Mouse (Mus musculus) MEL (cell line): ENCODE measurements around the gene Pphln1. TPM values are rescaled to one million over a fixed set of nuclear protein-coding genes. Genes with fewer than 3 reads are reported as not detected.

Experiments used
- DNase-seq: peaks from one replicate; pipeline ENCODE4 v3.0.0; 2011; ENCODE audit warnings: low read depth, low spot score
- H3K27ac ChIP-seq: 2 replicates; pipeline ENCODE4 v1.5.1; 2012; ENCODE audit warnings: low read depth, mild to moderate bottlenecking, control low read depth, low read length, moderate library complexity; ENCODE audit not compliant: control insufficient read depth
- H3K27me3 ChIP-seq, 2 experiments: fragments of 150-350 bp in 1 of 2; sonication (generic) in 1 of 2; 2 replicates each; pipeline ENCODE4 v1.6.1; 2012; ENCODE audit warnings: low read length in 2 of 2, mild to moderate bottlenecking in 2 of 2, improper control_type of control experiment in 1 of 2, moderate library complexity in 1 of 2; ENCODE audit not compliant: insufficient read depth in 2 of 2, control insufficient read depth in 1 of 2
- H3K36me3 ChIP-seq, 2 experiments: 2 replicates each; pipeline ENCODE4 v1.6.1; 2012 to 2014; ENCODE audit warnings: low read length in 2 of 2, improper control_type of control experiment in 1 of 2, inconsistent platforms in 1 of 2, mild to moderate bottlenecking in 1 of 2; ENCODE audit not compliant: insufficient read depth in 2 of 2, control insufficient read depth in 1 of 2
- H3K4me1 ChIP-seq, 2 experiments: fragments of 150-350 bp in 1 of 2; sonication (generic) in 1 of 2; 2 replicates each; pipeline ENCODE4 v1.6.1; 2012; ENCODE audit warnings: low read length in 2 of 2, improper control_type of control experiment in 1 of 2, mild to moderate bottlenecking in 1 of 2; ENCODE audit not compliant: insufficient read depth in 2 of 2, control insufficient read depth in 1 of 2
- H3K4me3 ChIP-seq, 2 experiments: fragments of 150-350 bp in 1 of 2; sonication (generic) in 1 of 2; 2 replicates each; pipeline ENCODE4 v1.5.1; 2012; ENCODE audit warnings: low read depth in 2 of 2, low read length in 2 of 2, mild to moderate bottlenecking in 2 of 2, moderate library complexity in 2 of 2, control low read depth in 1 of 2, improper control_type of control experiment in 1 of 2; ENCODE audit not compliant: control insufficient read depth in 1 of 2, insufficient read depth in 1 of 2
- H3K79me2 ChIP-seq: 2 replicates; pipeline ENCODE4 v1.6.1; 2012; ENCODE audit warnings: mild to moderate bottlenecking, low read length, moderate library complexity; ENCODE audit not compliant: control insufficient read depth, poor library complexity, insufficient read depth
- H3K9ac ChIP-seq: 2 replicates; pipeline ENCODE4 v1.6.1; 2012; ENCODE audit warnings: low read depth, mild to moderate bottlenecking, control low read depth, low read length, moderate library complexity; ENCODE audit not compliant: control insufficient read depth, poor library complexity, severe bottlenecking
- H3K9me3 ChIP-seq: fragments of 150-350 bp; sonication (generic); replicated peaks from 2 replicates; pipeline ENCODE4 v1.6.1; 2012; ENCODE audit warnings: mild to moderate bottlenecking, low read length, improper control_type of control experiment, moderate library complexity; ENCODE audit not compliant: insufficient read depth
- BHLHE40 ChIP-seq: IDR thresholded peaks from 2 replicates; pipeline ENCODE4 v1.6.1; 2012; ENCODE audit warnings: low read depth, mild to moderate bottlenecking, inconsistent platforms, low read length, improper control_type of control experiment, borderline replicate concordance
- CHD2 ChIP-seq: IDR thresholded peaks from 2 replicates; pipeline ENCODE4 v1.6.1; 2011; ENCODE audit warnings: low read length, improper control_type of control experiment
- ELF1 ChIP-seq: IDR thresholded peaks from 2 replicates; pipeline ENCODE4 v1.6.1; 2014; ENCODE audit warnings: low read depth, mild to moderate bottlenecking, inconsistent platforms, low read length, improper control_type of control experiment, moderate library complexity
- GATA1 ChIP-seq: IDR thresholded peaks from 2 replicates; pipeline ENCODE4 v1.6.1; 2011; ENCODE audit warnings: low read depth, low read length, improper control_type of control experiment
- HCFC1 ChIP-seq: IDR thresholded peaks from 2 replicates; pipeline ENCODE4 v1.6.1; 2012; ENCODE audit warnings: low read depth, mild to moderate bottlenecking, inconsistent platforms, low read length, improper control_type of control experiment, moderate library complexity
- JUND ChIP-seq: IDR thresholded peaks from 2 replicates; pipeline ENCODE4 v1.6.1; 2011; ENCODE audit warnings: low read depth, mild to moderate bottlenecking, improper control_type of control experiment, low read length
- KAT2A ChIP-seq: conservative IDR thresholded peaks from 2 replicates; pipeline ENCODE4 v1.6.1; 2012; ENCODE audit warnings: low read depth, low read length, improper control_type of control experiment, inconsistent platforms
- MAFK ChIP-seq: IDR thresholded peaks from 2 replicates; pipeline ENCODE4 v1.6.1; 2011; ENCODE audit warnings: low read depth, mild to moderate bottlenecking, low read length, improper control_type of control experiment, borderline replicate concordance
- MAZ ChIP-seq: IDR thresholded peaks from 2 replicates; pipeline ENCODE4 v1.6.1; 2012; ENCODE audit warnings: low read depth, mild to moderate bottlenecking, inconsistent platforms, low read length, improper control_type of control experiment
- MEF2A ChIP-seq: IDR thresholded peaks from 2 replicates; pipeline ENCODE4 v1.6.1; 2014; ENCODE audit warnings: low read depth, mild to moderate bottlenecking, inconsistent platforms, low read length, improper control_type of control experiment; ENCODE audit not compliant: poor library complexity, insufficient replicate concordance, severe bottlenecking; ENCODE audit errors: extremely low read depth
- MXI1 ChIP-seq: IDR thresholded peaks from 2 replicates; pipeline ENCODE4 v1.6.1; 2011; ENCODE audit warnings: mild to moderate bottlenecking, low read depth, low read length, improper control_type of control experiment
- NRF1 ChIP-seq: IDR thresholded peaks from 2 replicates; pipeline ENCODE4 v1.6.1; 2014; ENCODE audit warnings: low read depth, mild to moderate bottlenecking, inconsistent platforms, low read length, improper control_type of control experiment, moderate library complexity; ENCODE audit not compliant: poor library complexity, insufficient read depth, severe bottlenecking
- POLR2A ChIP-seq, 2 experiments: IDR thresholded peaks; 2 replicates each; pipeline ENCODE4 v1.6.1; 2011 to 2012; ENCODE audit warnings: low read length in 2 of 2, mild to moderate bottlenecking in 2 of 2, control low read depth in 1 of 2, improper control_type of control experiment in 1 of 2, low read depth in 1 of 2, moderate library complexity in 1 of 2; ENCODE audit not compliant: control insufficient read depth in 1 of 2, insufficient read depth in 1 of 2, poor library complexity in 1 of 2
- POLR2AphosphoS5 ChIP-seq: IDR thresholded peaks from 2 replicates; pipeline ENCODE4 v1.6.1; 2012; ENCODE audit warnings: low read depth, borderline replicate concordance, mild to moderate bottlenecking, inconsistent platforms, low read length, moderate library complexity, mixed read lengths
- RAD21 ChIP-seq: IDR thresholded peaks from 2 replicates; pipeline ENCODE4 v1.6.1; 2011; ENCODE audit warnings: mild to moderate bottlenecking, low read depth, low read length, improper control_type of control experiment
- RCOR1 ChIP-seq: IDR thresholded peaks from 2 replicates; pipeline ENCODE4 v1.6.1; 2012; ENCODE audit warnings: low read depth, mild to moderate bottlenecking, inconsistent platforms, low read length, improper control_type of control experiment
- UBTF ChIP-seq: IDR thresholded peaks from 2 replicates; pipeline ENCODE4 v1.6.1; 2012; ENCODE audit warnings: low read depth, mild to moderate bottlenecking, inconsistent platforms, low read length, improper control_type of control experiment, moderate library complexity, borderline replicate concordance; ENCODE audit not compliant: insufficient read depth
- ZC3H11A ChIP-seq: IDR thresholded peaks from 2 replicates; pipeline ENCODE4 v1.6.1; 2012; ENCODE audit warnings: low read depth, mild to moderate bottlenecking, inconsistent platforms, low read length, improper control_type of control experiment
- ZKSCAN1 ChIP-seq: IDR thresholded peaks from 2 replicates; pipeline ENCODE4 v1.6.1; 2012; ENCODE audit warnings: low read depth, mild to moderate bottlenecking, inconsistent platforms, low read length, improper control_type of control experiment, moderate library complexity
- ZMIZ1 ChIP-seq: IDR thresholded peaks from 2 replicates; pipeline ENCODE4 v1.6.1; 2012; ENCODE audit warnings: low read depth, mild to moderate bottlenecking, inconsistent platforms, low read length, improper control_type of control experiment, moderate library complexity
- ZNF384 ChIP-seq: IDR thresholded peaks from 2 replicates; pipeline ENCODE4 v1.6.1; 2012; ENCODE audit warnings: low read depth, mild to moderate bottlenecking, inconsistent platforms, low read length, improper control_type of control experiment
- polyA plus RNA-seq, 2 experiments: library from polyadenylated mRNA; stranded (reverse) in 1 of 2; unstranded in 1 of 2; fragments of >175 nt in 1 of 2; fragments of >200 nt in 1 of 2; gene quantifications; 2 replicates each; pipeline versions ENCODE4 v1.2.1 to v1.2.4; 2012; ENCODE audit warnings: low replicate concordance in 2 of 2, low read depth in 1 of 2; ENCODE audit not compliant: insufficient read length in 2 of 2, insufficient read depth in 1 of 2, missing spikeins in 1 of 2
- total RNA-seq: library from RNA; depleted of rRNA; stranded (reverse); fragments of 300-350 nt; gene quantifications from 2 replicates; pipeline ENCODE4 v1.2.3, GENCODE M21; 2012

Pphln1 gene
- total and polyA plus RNA-seq, 3 experiments, result 43.4 to 63.0 (median 50.1) TPM

DNA sequence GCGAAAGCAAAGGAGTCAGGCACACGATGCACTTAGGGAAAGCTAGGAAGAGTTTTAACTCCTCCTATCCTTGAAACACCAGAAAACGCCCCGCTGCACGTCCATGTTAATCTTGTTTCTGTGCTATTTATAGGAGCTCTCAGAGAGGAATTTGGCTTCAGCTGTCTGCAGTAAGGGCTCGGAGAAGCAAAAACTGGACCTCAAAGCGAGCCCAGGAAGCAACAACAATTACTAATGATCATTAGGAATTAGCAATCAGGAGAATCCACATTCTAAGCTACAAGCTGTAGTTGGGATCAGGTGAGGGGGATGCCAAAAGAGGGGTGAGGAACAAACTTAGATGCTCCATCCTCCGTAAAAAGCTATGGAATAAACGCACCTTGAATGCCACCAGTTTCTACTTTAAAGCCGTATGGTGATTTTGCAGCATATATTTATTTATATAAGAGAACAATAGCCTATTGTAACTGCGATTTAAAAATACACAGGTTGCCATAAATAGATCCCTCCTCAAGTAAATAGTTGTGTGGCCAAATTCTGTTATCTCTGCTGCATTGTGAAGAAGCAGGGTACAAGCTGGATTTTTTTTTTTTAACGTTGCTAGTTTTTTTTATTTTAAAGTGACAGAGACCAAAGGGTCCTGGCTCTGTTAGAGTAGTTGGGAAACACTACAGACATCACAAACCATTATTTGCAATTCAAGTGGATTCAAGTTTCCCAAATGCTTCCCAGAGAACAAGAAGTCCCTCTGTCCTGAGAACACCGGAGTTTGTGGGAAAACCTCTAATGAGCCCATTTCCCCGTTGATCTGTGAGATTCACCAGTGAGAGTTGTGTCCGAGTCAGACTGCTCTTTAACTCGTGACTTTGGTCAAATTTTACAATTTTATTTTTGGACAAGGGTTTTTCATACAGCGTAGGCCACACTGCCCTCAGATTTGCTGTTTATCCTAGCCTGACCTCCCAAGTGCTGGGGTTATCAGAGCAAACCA, 122.0 kb downstream of the Pphln1 start:
- Histone ChIP-seq H3K36me3 (peaks cover 0 to 17% of the 10 kb centered on the region in 2 experiments; a peak in 2 of 4 replicates), H3K27me3 (no peaks in the 10 kb centered on the region; a peak in 2 of 4 replicates), H3K9ac (no peak overlapping the region), H3K4me3 (peak overlapping the region; percentile 55 to 88; a peak in 2 of 4 replicates), H3K79me2 (no peaks in the 10 kb centered on the region), H3K27ac (no peak overlapping the region), H3K9me3 (no peaks in the 10 kb centered on the region)
- DNase-seq, result no peak
- TF ChIP-seq ZNF384, result peak; percentile 96
- TF ChIP-seq ZMIZ1, result no peak
- no peak for TF ChIP-seq KAT2A
- peak; percentile 80; the same call in 1 of the 2 replicates for TF ChIP-seq RCOR1
- TF ChIP-seq POLR2A (IDR thresholded peaks at IDR 0.05; ENCODE audit: control insufficient read depth in 1 of 2, insufficient read depth in 1 of 2, low read depth in 1 of 2, low read length in 2 of 2, poor library complexity in 1 of 2), result no peak
- TF ChIP-seq, all 39 proteins: peak for 2
- H3K4me1 ChIP-seq, result peaks cover 2 to 9% of the 10 kb centered on the region in 2 experiments; a peak in 3 of 4 replicates

DNA sequence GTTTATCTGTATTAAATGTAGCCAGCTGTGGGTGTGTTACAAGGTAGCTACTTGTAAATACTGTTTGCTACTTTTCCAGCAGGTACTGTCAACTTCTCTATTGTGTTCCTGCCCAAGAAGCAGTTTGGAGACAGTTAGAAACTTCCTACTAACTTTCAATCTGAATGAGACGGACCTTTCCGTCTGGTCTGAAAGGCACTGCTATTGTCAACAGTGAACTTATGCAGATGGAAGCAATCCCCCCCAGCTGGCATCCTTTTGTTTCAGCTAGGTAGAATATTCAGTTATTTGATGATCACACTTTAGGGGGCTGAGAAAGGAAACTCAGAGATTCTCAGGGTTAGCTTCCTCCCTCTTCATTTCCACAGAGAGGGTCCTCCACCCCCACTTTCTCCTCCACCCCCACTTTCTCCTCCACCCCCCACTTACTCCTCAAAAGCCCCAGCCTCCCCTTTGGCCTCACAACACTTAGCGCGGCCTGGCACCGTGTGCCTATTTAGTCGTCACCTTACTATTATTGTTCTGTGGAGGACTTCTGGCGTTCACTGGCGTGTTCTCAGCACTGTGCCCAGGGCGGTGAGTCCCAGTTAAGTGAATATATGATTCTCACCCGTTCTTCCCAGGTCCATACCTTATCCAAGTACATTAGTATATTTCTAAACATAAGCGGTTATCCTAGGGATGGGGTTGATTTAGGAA, 123.1 kb downstream of the Pphln1 start:
- TF ChIP-seq MAFK (no peak), ELF1 (no peak), ZMIZ1 (no peak), MAZ (no peak), UBTF (no peak), GATA1 (no peak), HCFC1 (no peak), ZC3H11A (no peak), BHLHE40 (no peak), ZKSCAN1 (no peak), NRF1 (no peak), POLR2AphosphoS5 (no peak), MXI1 (no peak), RAD21 (no peak), CHD2 (no peak), MEF2A (no peak), JUND (no peak)
- Histone ChIP-seq H3K9ac (no peak overlapping the region), H3K27me3 (no peaks in the 10 kb centered on the region; a peak in 2 of 4 replicates), H3K27ac (no peak overlapping the region), H3K36me3 (peaks cover 0 to 22% of the 10 kb centered on the region in 2 experiments; a peak in 2 of 4 replicates), H3K4me1 (peaks cover 2 to 15% of the 10 kb centered on the region in 2 experiments; a peak in 3 of 4 replicates), H3K9me3 (no peaks in the 10 kb centered on the region), H3K79me2 (no peaks in the 10 kb centered on the region), H3K4me3 (no peak overlapping the region)
- peak; percentile 15 for DNase-seq
